Mouse (Mus musculus) olfactory bulb, adult 2 months (tissue): ENCODE results near the gene A430078G23Rik.

ENCODE experiments used
- CTCF ChIP-seq: fragments of 200-500 bp; IDR thresholded peaks from 2 replicates; pipeline ENCODE4 v1.5.1; 2012; ENCODE audit warnings: low read depth, mild to moderate bottlenecking, low read length, moderate library complexity; ENCODE audit not compliant: insufficient read depth
- POLR2A ChIP-seq: fragments of 200-500 bp; IDR thresholded peaks from 2 replicates; pipeline ENCODE4 v1.6.1; 2012; ENCODE audit warnings: mild to moderate bottlenecking, low read depth, low read length, moderate library complexity; ENCODE audit not compliant: insufficient read depth

DNA sequence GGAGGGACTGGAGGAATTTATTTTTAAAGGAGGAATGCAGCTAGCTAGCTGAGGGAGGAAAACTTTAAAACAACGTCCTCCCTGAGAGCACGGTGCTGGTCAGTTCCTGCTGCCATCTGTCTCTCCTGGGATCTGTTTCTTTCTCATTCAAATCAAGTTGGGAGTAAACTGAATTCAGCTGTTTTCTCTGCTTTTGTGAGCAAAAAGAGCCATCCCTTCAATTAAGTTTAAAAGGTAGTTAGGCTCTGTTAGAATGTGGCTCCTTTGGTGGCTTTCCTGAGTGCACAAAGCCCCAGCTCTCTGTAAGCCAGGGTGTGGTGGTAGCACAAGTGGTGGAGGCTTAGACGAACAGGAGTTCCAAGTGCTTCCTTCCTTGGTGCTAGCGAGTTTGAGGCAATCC lies 42.0 kb downstream of the A430078G23Rik start:
- no peak for TF ChIP-seq POLR2A
- no peak for TF ChIP-seq CTCF
